Mouse (Mus musculus) MN1 (cell line): ENCODE data around the gene Gm7879.
"Not testable (repeated sequence)": the region's sequence is repeated elsewhere in the genome, so short reads cannot be mapped to it uniquely, and the experiment has no call there.

ENCODE experiments used
- DNase-seq: peaks from one replicate; pipeline ENCODE4 v3.0.0-alpha.2; 2016; ENCODE audit warnings: low spot score

Gene Gm7879

GRCm38 (mm10) chr5:43912844-43913243, at the start of gene Gm7879:
Gene Gm7879 (plus strand): TSS chr5:43913144.
- DNase-seq, result not testable (repeated sequence)

GRCm38 (mm10) chr5:43863642-43864041, 49.3 kb upstream of the Gm7879 start:
- no peak for DNase-seq

GRCm38 (mm10) chr5:43865316-43865715, 47.6 kb upstream of the Gm7879 start:
- no peak for DNase-seq

GRCm38 (mm10) chr5:43868253-43868652, 44.7 kb upstream of the Gm7879 start, which contains the start of gene Cd38:
Gene Cd38 (plus strand): TSS chr5:43868553.
- no peak for DNase-seq

GRCm38 (mm10) chr5:43868711-43869600, 44.0 kb upstream of the Gm7879 start:
- DNase-seq, result no peak

- DNase-seq, result no peak
Measured at GRCm38 (mm10) chr5:43871845-43872244, 41.1 kb upstream of the Gm7879 start.

GRCm38 (mm10) chr5:43872652-43873051, 40.3 kb upstream of the Gm7879 start:
- DNase-seq, result no peak

- no peak for DNase-seq
Measured at GRCm38 (mm10) chr5:43882034-43882433, 30.9 kb upstream of the Gm7879 start.

GRCm38 (mm10) chr5:43885060-43885820, 27.7 kb upstream of the Gm7879 start:
- no peak for DNase-seq

- peak; percentile 56 for DNase-seq
Measured at GRCm38 (mm10) chr5:43892386-43892785, 20.6 kb upstream of the Gm7879 start.

- peak; percentile 68 for DNase-seq
Measured at GRCm38 (mm10) chr5:43894113-43894512, 18.8 kb upstream of the Gm7879 start.

GRCm38 (mm10) chr5:43895931-43896330, 17.0 kb upstream of the Gm7879 start:
- no peak for DNase-seq

- no peak for DNase-seq
Measured at GRCm38 (mm10) chr5:43904685-43905084, 8.3 kb upstream of the Gm7879 start.

- DNase-seq, result no peak
Measured at GRCm38 (mm10) chr5:43909213-43909612, 3.7 kb upstream of the Gm7879 start.

- no peak for DNase-seq
Measured at GRCm38 (mm10) chr5:43910006-43910405, 2.9 kb upstream of the Gm7879 start.

- DNase-seq, result no peak
Measured at GRCm38 (mm10) chr5:43915261-43915886, 2.4 kb downstream of the Gm7879 start.

- no peak for DNase-seq
Measured at GRCm38 (mm10) chr5:43921877-43922276, 8.9 kb downstream of the Gm7879 start.

GRCm38 (mm10) chr5:43923933-43924332, 11.0 kb downstream of the Gm7879 start:
- no peak for DNase-seq

GRCm38 (mm10) chr5:43927729-43928128, 14.8 kb downstream of the Gm7879 start:
- no peak for DNase-seq

- DNase-seq, result no peak
Measured at GRCm38 (mm10) chr5:43933269-43933668, 20.3 kb downstream of the Gm7879 start.

GRCm38 (mm10) chr5:43947330-43947977, 34.5 kb downstream of the Gm7879 start:
- peak; percentile 26 for DNase-seq
